Mouse (Mus musculus): ENCODE results near the gene Hrc.

The Hrc gene

DNA sequence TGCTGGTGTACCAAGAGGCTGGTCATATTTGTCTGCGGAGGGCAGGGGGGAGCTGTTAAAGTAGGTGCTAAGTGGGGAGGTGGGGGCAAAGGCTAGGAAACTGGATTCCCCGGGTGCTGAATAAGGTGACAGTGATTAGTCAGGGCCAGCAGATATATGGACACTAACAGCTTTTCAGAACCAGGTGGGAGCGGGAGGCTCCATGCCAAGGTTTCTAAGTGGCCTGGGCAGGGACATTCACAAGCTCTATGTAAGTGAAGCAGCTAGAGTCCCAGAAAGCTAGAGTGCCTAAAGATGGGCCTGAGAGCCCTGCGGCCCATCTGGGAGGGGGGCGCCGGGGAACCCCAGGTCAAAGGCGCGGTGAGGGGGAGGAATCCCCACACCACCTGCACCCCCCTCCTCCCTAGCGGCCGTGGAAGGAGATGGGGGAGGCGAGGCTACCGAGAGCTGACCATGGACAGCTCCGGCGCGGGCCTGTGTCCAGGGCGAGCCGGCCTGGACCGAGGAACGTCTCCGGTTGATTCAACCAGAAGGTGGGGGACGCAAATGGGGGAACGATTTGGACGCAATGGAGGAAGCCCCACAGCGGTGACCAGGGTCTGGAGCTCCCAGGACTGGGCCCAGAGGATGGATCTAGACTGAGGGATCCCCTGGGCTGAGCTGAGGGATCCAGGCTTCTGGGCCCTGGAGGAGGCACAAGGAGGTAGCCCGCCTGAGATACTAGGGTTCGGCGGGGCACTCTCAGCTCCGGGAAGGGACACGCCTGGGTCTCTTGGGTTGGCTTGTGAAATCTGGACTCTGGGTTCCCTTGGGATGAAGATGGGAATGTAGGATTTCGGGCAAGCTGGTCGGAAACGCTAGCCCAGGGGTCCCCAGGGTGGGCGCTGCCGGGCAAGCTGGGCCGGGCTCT is 30.9 kb downstream of the Hrc start:
- peak; percentile 55 for DNase-seq (ENCODE audit: low spot score)

- DNase-seq (ENCODE audit: low spot score) = no peak
These were observed 31.5 kb downstream of the Hrc start, which contains the start of gene Ppfia3 for GRCm38 (mm10) chr7:45366652-45367019. TSS of gene Ppfia3 (minus strand) at chr7:45367019.

- DNase-seq (ENCODE audit: low spot score) = peak; percentile 97
These were observed 32.2 kb downstream of the Hrc start for GRCm38 (mm10) chr7:45367020-45367880.

- DNase-seq (ENCODE audit: low spot score) = no peak
These were observed 33.1 kb downstream of the Hrc start for GRCm38 (mm10) chr7:45368178-45368577.

DNA sequence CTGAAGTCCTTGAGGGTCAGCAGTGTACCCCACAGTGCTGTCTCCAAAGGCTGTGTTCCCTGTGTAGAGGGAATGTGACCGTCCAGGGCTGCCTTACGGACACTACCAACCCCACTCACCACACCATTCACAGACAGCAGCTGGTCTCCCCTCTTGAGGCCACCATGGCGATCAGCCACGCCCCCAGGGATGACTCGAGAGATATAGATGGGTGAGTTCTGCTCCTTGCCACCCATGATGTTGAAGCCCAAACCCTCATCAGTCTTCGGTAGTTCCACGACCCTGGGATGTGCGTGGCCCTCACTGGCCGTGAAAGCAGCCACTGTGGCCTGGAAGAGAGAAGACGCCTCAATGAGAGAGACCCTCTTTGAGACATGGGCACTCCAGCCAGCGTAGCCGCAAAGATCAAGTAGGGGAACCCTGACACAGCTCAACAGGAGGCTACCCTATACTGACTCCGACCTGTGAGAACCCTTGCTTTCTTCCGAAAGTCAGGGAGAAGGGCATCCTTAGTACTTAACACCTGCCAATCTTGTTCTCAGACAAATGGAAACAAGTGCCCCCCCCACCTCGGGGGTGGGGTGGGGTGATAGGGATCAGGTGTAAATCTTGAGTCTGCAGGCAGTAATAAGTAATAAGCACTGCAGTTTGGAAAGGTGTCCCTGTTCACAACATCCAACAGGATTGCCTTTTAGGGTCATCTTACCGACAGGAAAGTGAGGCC is 34.1 kb downstream of the Hrc start:
- DNase-seq (ENCODE audit: low spot score) = no peak

GRCm38 (mm10) chr7:45369836-45370474 is 34.9 kb downstream of the Hrc start:
- no peak for DNase-seq (ENCODE audit: low spot score)

- peak; percentile 82 for DNase-seq (ENCODE audit: low spot score)
These were observed 35.6 kb downstream of the Hrc start, which contains the start of gene Lin7b for GRCm38 (mm10) chr7:45370475-45371311. TSS of gene Lin7b (minus strand) at chr7:45370583.

GRCm38 (mm10) chr7:45372371-45372770 is 37.3 kb downstream of the Hrc start:
- DNase-seq (ENCODE audit: low spot score) = no peak

- DNase-seq (ENCODE audit: low spot score) = no peak
These were observed 39.5 kb downstream of the Hrc start for GRCm38 (mm10) chr7:45374620-45375019.

DNA sequence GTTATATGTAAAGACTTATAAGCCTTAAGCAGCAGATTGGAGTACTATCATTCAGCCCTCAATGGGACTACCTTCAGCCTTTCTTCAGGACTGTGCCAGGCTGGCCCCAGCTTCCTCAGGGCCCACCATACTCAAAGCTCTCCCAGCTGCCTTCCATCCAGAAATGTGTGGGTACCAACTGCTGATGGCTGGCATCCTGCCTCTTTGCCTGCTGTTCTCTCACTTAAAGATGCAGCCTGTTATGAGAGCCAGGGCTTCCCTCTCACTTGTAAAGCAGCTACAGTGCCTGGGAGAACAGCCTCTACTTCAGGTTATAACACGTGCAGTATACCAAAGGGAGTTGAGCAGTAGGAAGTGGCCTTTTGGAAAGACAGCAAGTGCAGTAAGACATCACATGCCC is 41.0 kb downstream of the Hrc start:
- DNase-seq (ENCODE audit: low spot score) = no peak

DNA sequence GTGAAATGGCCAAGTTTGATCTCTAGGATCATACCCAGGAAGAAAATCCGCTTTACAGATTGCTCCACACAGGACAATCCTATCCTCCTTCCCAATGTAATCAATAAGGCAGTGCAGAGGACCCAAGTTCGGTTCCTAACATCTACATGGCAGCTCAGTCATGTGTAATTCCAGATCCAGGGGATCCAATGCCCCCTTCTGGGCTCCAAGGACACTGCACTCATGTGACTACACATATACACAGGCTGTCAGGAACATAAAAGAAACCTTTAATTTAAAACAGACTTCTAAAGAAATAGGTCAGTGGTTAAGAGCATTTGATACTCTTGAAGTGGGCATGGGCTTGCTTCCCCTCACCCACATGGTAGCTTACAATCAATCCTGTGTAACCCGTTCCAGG is 51.0 kb downstream of the Hrc start:
- no peak for DNase-seq (ENCODE audit: low spot score)
